Comparison of ENCODE assay signal across 11 mouse cellular contexts in genomic region chr12:51081809-51082208, GRCm38 (mm10).
DNase-seq lines count a peak whose midpoint lies in the region; ATAC-seq and TF ChIP-seq lines count a peak whose summit lies in the region.
"Had no signal": no experiment of that assay in that cellular context is flagged by ENCODE, and none has a peak within 500 bp of the region (broad histone marks: within the 10 kb centered on the region; RNA-seq: fewer than 3 reads in every experiment).

No protein-coding gene starts in this region.

- 0 out of 2 replicates have a peak, but pooled peaks cover 3% of the 10 kb centered on the region for H3K4me1 ChIP-seq in embryonic facial prominence, embryonic 14.5 days (ENCODE audit: control insufficient read depth, insufficient read depth, low read length)
- peaks cover 4% of the 10 kb centered on the region; the same call in 1 of the 2 replicates for H3K4me1 ChIP-seq in hindbrain, embryonic 12.5 days
- peaks cover 9% of the 10 kb centered on the region for H3K4me1 ChIP-seq in midbrain, embryonic 15.5 days
- H3K4me1 ChIP-seq: lung, embryonic 15.5 days; megakaryocyte, embryonic 14.5 days had no signal

- no peak overlapping the region for H3K4me3 ChIP-seq in embryonic facial prominence, embryonic 14.5 days (ENCODE audit: low read depth, low read length)
- no peak overlapping the region for H3K4me3 ChIP-seq in hindbrain, embryonic 12.5 days
- no peak overlapping the region for H3K4me3 ChIP-seq in midbrain, embryonic 15.5 days
- H3K4me3 ChIP-seq: lung, embryonic 15.5 days; megakaryocyte, embryonic 14.5 days had no signal

- TF ChIP-seq POLR2A in brain, embryonic 14.5 days (IDR thresholded peaks at IDR 0.05; ENCODE audit: borderline replicate concordance, extremely low read depth, insufficient read depth, insufficient read length, poor library complexity, severe bottlenecking), result no peak

- no peak overlapping the region for H3K27ac ChIP-seq in embryonic facial prominence, embryonic 14.5 days (replicated peaks; ENCODE audit: low read depth, low read length)
- no peak overlapping the region for H3K27ac ChIP-seq in hindbrain, embryonic 12.5 days
- H3K27ac ChIP-seq in midbrain, embryonic 15.5 days, result no peak overlapping the region
- H3K27ac ChIP-seq: lung, embryonic 15.5 days had no signal

- DNase-seq in brain, embryonic 14.5 days (ENCODE audit: low read depth), result peak; percentile 85
- peak; percentile 73 for DNase-seq in embryonic facial prominence, embryonic 14.5 days (ENCODE audit: low spot score)
- DNase-seq in gastrocnemius, postnatal 4 days (ENCODE audit: low spot score in 2 of 2), result no peak
- no peak for DNase-seq in cerebellum, adult 11-12 months
- no peak for DNase-seq in frontal cortex, postnatal 25 days (ENCODE audit: low spot score in 2 of 2)
- DNase-seq: kidney, adult 11 months; kidney, postnatal 4 days had no signal

- WGBS in embryonic facial prominence, embryonic 14.5 days, result 58% methylated on average over 8 of the region's 8 CpGs
- WGBS in hindbrain, embryonic 12.5 days, result 53% methylated on average over 8 of the region's 8 CpGs
- 27% methylated on average over 8 of the region's 8 CpGs for WGBS in midbrain, embryonic 15.5 days

- no peak for TF ChIP-seq CTCF in brain, embryonic 14.5 days (IDR thresholded peaks at IDR 0.05; ENCODE audit: borderline replicate concordance, extremely low read depth, insufficient read depth, insufficient read length)

- H3K36me3 ChIP-seq in embryonic facial prominence, embryonic 14.5 days (ENCODE audit: control insufficient read depth, insufficient read depth, low read length), result no peaks in the 10 kb centered on the region
- no peaks in the 10 kb centered on the region for H3K36me3 ChIP-seq in hindbrain, embryonic 12.5 days
- H3K36me3 ChIP-seq in midbrain, embryonic 15.5 days (replicated peaks), result no peaks in the 10 kb centered on the region
- H3K36me3 ChIP-seq: lung, embryonic 15.5 days had no signal

- no peak overlapping the region for H3K9ac ChIP-seq in embryonic facial prominence, embryonic 14.5 days (ENCODE audit: low read depth, low read length)
- no peak overlapping the region for H3K9ac ChIP-seq in hindbrain, embryonic 12.5 days
- no peak overlapping the region for H3K9ac ChIP-seq in midbrain, embryonic 15.5 days
- H3K9ac ChIP-seq: lung, embryonic 15.5 days had no signal

- ATAC-seq in embryonic facial prominence, embryonic 14.5 days (ENCODE audit: low read depth), result peak; percentile 86
- peak; percentile 64 for ATAC-seq in hindbrain, embryonic 12.5 days (ENCODE audit: low FRiP score)
- peak; percentile 74; the same call in 1 of the 2 replicates for ATAC-seq in midbrain, embryonic 15.5 days (replicated peaks)

- no peaks in the 10 kb centered on the region for H3K9me3 ChIP-seq in embryonic facial prominence, embryonic 14.5 days (ENCODE audit: control insufficient read depth, low read length)
- no peaks in the 10 kb centered on the region for H3K9me3 ChIP-seq in hindbrain, embryonic 12.5 days (replicated peaks)
- no peaks in the 10 kb centered on the region for H3K9me3 ChIP-seq in midbrain, embryonic 15.5 days
- H3K9me3 ChIP-seq: lung, embryonic 15.5 days had no signal

- no peaks in the 10 kb centered on the region for H3K27me3 ChIP-seq in embryonic facial prominence, embryonic 14.5 days (replicated peaks; ENCODE audit: control insufficient read depth, insufficient read depth, low read length)
- no peaks in the 10 kb centered on the region for H3K27me3 ChIP-seq in hindbrain, embryonic 12.5 days
- H3K27me3 ChIP-seq in midbrain, embryonic 15.5 days (replicated peaks), result no peaks in the 10 kb centered on the region
- H3K27me3 ChIP-seq: lung, embryonic 15.5 days; megakaryocyte, embryonic 14.5 days had no signal

- no peak overlapping the region for H3K4me2 ChIP-seq in embryonic facial prominence, embryonic 14.5 days (ENCODE audit: low read depth, low read length)
- H3K4me2 ChIP-seq in hindbrain, embryonic 12.5 days (replicated peaks), result no peak overlapping the region
- H3K4me2 ChIP-seq in midbrain, embryonic 15.5 days, result no peak overlapping the region
- H3K4me2 ChIP-seq: lung, embryonic 15.5 days had no signal

Comparison
In these comparisons a context has a peak if more than half of its experiments do, and no peak if none do; other contexts are left out.
1. DNase-seq: peak in brain, embryonic 14.5 days (single experiment) and embryonic facial prominence, embryonic 14.5 days (single experiment); none in gastrocnemius, postnatal 4 days (0 of 2), cerebellum, adult 11-12 months (single experiment) and frontal cortex, postnatal 25 days (0 of 2).
2. Peak in every context shown above with its lines, with median percentiles within 50 percentile points of each other: ATAC-seq.